Mouse (Mus musculus): Measurements from ENCODE around the gene Usmg5. TPM values are rescaled to one million over a fixed set of nuclear protein-coding genes. Genes with fewer than 3 reads are reported as not detected.

The Usmg5 gene
- polyA plus RNA-seq, 2 experiments = 671 to 1,208 TPM

- ATAC-seq (ENCODE audit: low FRiP score, low read depth) (no peak), DNase-seq (ENCODE audit: low spot score) (no peak)
- no peaks in the 10 kb centered on the region for H3K9me3 ChIP-seq (ENCODE audit: control insufficient read depth, low read length)
- no peak overlapping the region for H3K4me2 ChIP-seq (replicated peaks; ENCODE audit: low read depth, low read length, severe bottlenecking)
- no peak overlapping the region for H3K27ac ChIP-seq (replicated peaks; ENCODE audit: low read depth, low read length)
- H3K36me3 ChIP-seq (ENCODE audit: control insufficient read depth, insufficient read depth, low read length) = no peaks in the 10 kb centered on the region
- H3K4me1 ChIP-seq (ENCODE audit: control insufficient read depth, insufficient read depth, low read length) = peaks cover 14% of the 10 kb centered on the region
- TF ChIP-seq POLR2A (IDR thresholded peaks at IDR 0.05; ENCODE audit: borderline replicate concordance, extremely low read depth, insufficient read depth, insufficient read length) = no peak
- H3K27me3 ChIP-seq (ENCODE audit: control insufficient read depth, insufficient read depth, low read length) = no peaks in the 10 kb centered on the region
- no peak overlapping the region for H3K9ac ChIP-seq (ENCODE audit: low read depth, low read length, severe bottlenecking)
- no peak overlapping the region for H3K4me3 ChIP-seq (replicated peaks; ENCODE audit: low read length)
- WGBS = 78% methylated on average over 4 of the region's 4 CpGs
Observed at GRCm38 (mm10) chr19:47053471-47053870, 37.0 kb downstream of the Usmg5 start.

- Histone ChIP-seq H3K4me3 (replicated peaks; ENCODE audit: low read length) (no peak overlapping the region), H3K9me3 (ENCODE audit: control insufficient read depth, low read length) (no peaks in the 10 kb centered on the region), H3K4me2 (replicated peaks; ENCODE audit: low read depth, low read length, severe bottlenecking) (no peak overlapping the region), H3K9ac (ENCODE audit: low read depth, low read length, severe bottlenecking) (no peak overlapping the region), H3K27ac (replicated peaks; ENCODE audit: low read depth, low read length) (no peak overlapping the region), H3K4me1 (ENCODE audit: control insufficient read depth, insufficient read depth, low read length) (peaks cover 14% of the 10 kb centered on the region), H3K27me3 (ENCODE audit: control insufficient read depth, insufficient read depth, low read length) (no peaks in the 10 kb centered on the region), H3K36me3 (ENCODE audit: control insufficient read depth, insufficient read depth, low read length) (peaks cover 2% of the 10 kb centered on the region; the same call in 1 of the 2 replicates)
- no peak for TF ChIP-seq POLR2A (IDR thresholded peaks at IDR 0.05; ENCODE audit: borderline replicate concordance, extremely low read depth, insufficient read depth, insufficient read length)
- WGBS = 80% methylated on average over 4 of the region's 4 CpGs
- ATAC-seq (ENCODE audit: low FRiP score, low read depth) (no peak), DNase-seq (ENCODE audit: low spot score) (no peak)
Observed at GRCm38 (mm10) chr19:47052927-47053326, 37.5 kb downstream of the Usmg5 start.

GRCm38 (mm10) chr19:47050271-47051032 is 40.0 kb downstream of the Usmg5 start, which contains the start of gene Pcgf6:
Gene Pcgf6, minus strand, starts transcription at chr19:47050906.
- peak; percentile 74; the same call in 1 of the 2 replicates for TF ChIP-seq POLR2A (IDR thresholded peaks at IDR 0.05; ENCODE audit: borderline replicate concordance, extremely low read depth, insufficient read depth, insufficient read length)
- Histone ChIP-seq H3K4me1 (ENCODE audit: control insufficient read depth, insufficient read depth, low read length) (peaks cover 14% of the 10 kb centered on the region), H3K9me3 (ENCODE audit: control insufficient read depth, low read length) (no peaks in the 10 kb centered on the region), H3K9ac (ENCODE audit: low read depth, low read length, severe bottlenecking) (peak within 1 kb of the TSS; percentile 77), H3K4me3 (replicated peaks; ENCODE audit: low read length) (peak within 1 kb of the TSS; percentile 83), H3K4me2 (replicated peaks; ENCODE audit: low read depth, low read length, severe bottlenecking) (peak within 1 kb of the TSS; percentile 59), H3K27me3 (ENCODE audit: control insufficient read depth, insufficient read depth, low read length) (no peaks in the 10 kb centered on the region), H3K27ac (replicated peaks; ENCODE audit: low read depth, low read length) (peak within 1 kb of the TSS; percentile 80), H3K36me3 (ENCODE audit: control insufficient read depth, insufficient read depth, low read length) (peaks cover 22% of the 10 kb centered on the region)
- ATAC-seq (ENCODE audit: low FRiP score, low read depth) (peak; percentile 84), DNase-seq (ENCODE audit: low spot score) (peak; percentile 74)
- WGBS = 1% methylated on average over 75 of the region's 75 CpGs

GRCm38 (mm10) chr19:47049840-47050239 is 40.6 kb downstream of the Usmg5 start:
- Histone ChIP-seq H3K36me3 (ENCODE audit: control insufficient read depth, insufficient read depth, low read length) (peaks cover 26% of the 10 kb centered on the region), H3K9ac (ENCODE audit: low read depth, low read length, severe bottlenecking) (peak overlapping the region; percentile 77), H3K9me3 (ENCODE audit: control insufficient read depth, low read length) (no peaks in the 10 kb centered on the region), H3K4me2 (replicated peaks; ENCODE audit: low read depth, low read length, severe bottlenecking) (peak overlapping the region; percentile 59), H3K4me1 (ENCODE audit: control insufficient read depth, insufficient read depth, low read length) (peaks cover 14% of the 10 kb centered on the region), H3K27ac (replicated peaks; ENCODE audit: low read depth, low read length) (no peak overlapping the region), H3K4me3 (replicated peaks; ENCODE audit: low read length) (peak overlapping the region; percentile 83), H3K27me3 (ENCODE audit: control insufficient read depth, insufficient read depth, low read length) (no peaks in the 10 kb centered on the region)
- WGBS = 11% methylated on average over 7 of the region's 7 CpGs
- ATAC-seq (ENCODE audit: low FRiP score, low read depth) (no peak), DNase-seq (ENCODE audit: low spot score) (no peak)
- TF ChIP-seq POLR2A (IDR thresholded peaks at IDR 0.05; ENCODE audit: borderline replicate concordance, extremely low read depth, insufficient read depth, insufficient read length) = no peak

GRCm38 (mm10) chr19:47049061-47049460 is 41.4 kb downstream of the Usmg5 start:
- WGBS = 63% methylated on average over 4 of the region's 4 CpGs
- H3K9ac ChIP-seq (ENCODE audit: low read depth, low read length, severe bottlenecking) = no peak overlapping the region
- H3K4me2 ChIP-seq (replicated peaks; ENCODE audit: low read depth, low read length, severe bottlenecking) = peak overlapping the region; percentile 59; the same call in 1 of the 2 replicates
- ATAC-seq (ENCODE audit: low FRiP score, low read depth) = no peak
- DNase-seq (ENCODE audit: low spot score) = no peak
- TF ChIP-seq POLR2A (IDR thresholded peaks at IDR 0.05; ENCODE audit: borderline replicate concordance, extremely low read depth, insufficient read depth, insufficient read length) = no peak
- H3K4me1 ChIP-seq (ENCODE audit: control insufficient read depth, insufficient read depth, low read length) = peaks cover 14% of the 10 kb centered on the region
- H3K4me3 ChIP-seq (replicated peaks; ENCODE audit: low read length) = no peak overlapping the region; the same call in 1 of the 2 replicates
- H3K36me3 ChIP-seq (ENCODE audit: control insufficient read depth, insufficient read depth, low read length) = peaks cover 26% of the 10 kb centered on the region
- no peaks in the 10 kb centered on the region for H3K27me3 ChIP-seq (ENCODE audit: control insufficient read depth, insufficient read depth, low read length)
- no peak overlapping the region for H3K27ac ChIP-seq (replicated peaks; ENCODE audit: low read depth, low read length)
- no peaks in the 10 kb centered on the region for H3K9me3 ChIP-seq (ENCODE audit: control insufficient read depth, low read length)

Measured in limb, embryonic 14.5 days (tissue).